In the genomic region with DNA sequence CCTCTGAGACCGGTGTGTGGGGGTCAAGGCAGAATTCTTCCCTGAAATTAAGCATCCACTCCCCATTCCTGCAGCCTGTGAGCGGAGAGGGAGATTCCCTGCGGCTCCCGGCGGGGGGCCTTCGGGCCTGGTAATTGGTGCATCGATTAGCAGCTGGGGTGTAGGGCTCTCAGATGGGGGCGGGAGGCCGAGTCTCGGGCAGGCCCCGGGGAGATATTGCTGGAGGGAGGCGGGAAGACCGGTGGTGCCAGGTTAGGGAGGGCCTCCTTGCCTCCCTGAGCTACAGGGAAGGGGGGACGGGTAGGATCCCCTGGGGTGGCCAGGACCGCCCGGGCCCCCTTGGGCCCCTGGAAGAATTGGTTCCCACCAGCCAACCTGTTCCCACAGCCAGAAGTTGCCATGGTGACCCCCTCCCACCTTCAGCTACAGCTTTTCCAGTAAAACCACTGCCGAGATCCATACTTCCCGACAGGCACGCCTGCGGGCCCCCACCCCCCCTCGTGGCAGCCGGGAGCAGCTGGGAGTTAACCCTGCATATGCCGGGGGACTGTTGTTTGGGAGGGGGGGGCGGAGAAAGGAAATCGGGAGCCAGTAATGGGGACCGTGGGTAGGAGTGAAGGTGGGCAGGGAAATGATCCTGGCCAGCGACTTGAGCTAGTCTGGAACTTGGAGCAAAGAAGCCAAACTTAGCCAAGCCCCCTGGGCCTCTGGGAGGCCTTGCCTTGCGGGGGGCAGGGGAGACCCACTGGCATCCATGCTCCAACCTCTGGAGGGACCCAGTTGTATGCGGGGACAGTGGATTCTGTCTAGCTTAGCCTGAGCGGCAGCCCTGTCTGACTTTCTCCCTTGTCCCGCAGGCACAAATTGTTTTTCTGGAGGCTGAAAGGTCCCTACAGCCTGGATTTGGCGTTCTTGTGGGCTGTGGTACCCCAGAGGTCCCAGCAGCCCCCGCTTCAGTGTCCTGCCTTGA, we compare ENCODE assay signal across 8 mouse cellular contexts. TPM values are rescaled to one million over a fixed set of nuclear protein-coding genes. Genes with fewer than 3 reads are reported as not detected.
DNase-seq lines count a peak whose midpoint lies in the region; ATAC-seq and TF ChIP-seq lines count a peak whose summit lies in the region.

No protein-coding gene starts in this region.

- TF ChIP-seq CTCF in brain, embryonic 14.5 days (IDR thresholded peaks at IDR 0.05; ENCODE audit: borderline replicate concordance, extremely low read depth, insufficient read depth, insufficient read length): no peak

- ATAC-seq in hindbrain, embryonic 15.5 days (ENCODE audit: low FRiP score, low read depth): peak; percentile 24; the same call in 1 of the 2 replicates
- ATAC-seq in midbrain, embryonic 16.5 days: peak; percentile 16; the same call in 1 of the 2 replicates

- 0 out of 2 replicates have a peak overlapping the region, but pooled peaks have one; percentile 30 for H3K27ac ChIP-seq in hindbrain, embryonic 15.5 days (replicated peaks)
- H3K27ac ChIP-seq in midbrain, embryonic 16.5 days (ENCODE audit: low read length): no peak overlapping the region

- peaks cover 30% of the 10 kb centered on the region for H3K27me3 ChIP-seq in hindbrain, embryonic 15.5 days
- no peaks in the 10 kb centered on the region for H3K27me3 ChIP-seq in midbrain, embryonic 16.5 days (ENCODE audit: control insufficient read depth, insufficient read depth, low read depth, low read length)

- TF ChIP-seq POLR2A in brain, embryonic 14.5 days (IDR thresholded peaks at IDR 0.05; ENCODE audit: borderline replicate concordance, extremely low read depth, insufficient read depth, insufficient read length, poor library complexity, severe bottlenecking): no peak

- H3K9me3 ChIP-seq in hindbrain, embryonic 15.5 days: no peaks in the 10 kb centered on the region
- H3K9me3 ChIP-seq in midbrain, embryonic 16.5 days (replicated peaks; ENCODE audit: control insufficient read depth, low read length, poor library complexity, severe bottlenecking): no peaks in the 10 kb centered on the region

- WGBS in hindbrain, embryonic 15.5 days: 3% methylated on average over 32 of the region's 33 CpGs
- WGBS in midbrain, embryonic 16.5 days: 2% methylated on average over 33 of the region's 33 CpGs

- H3K4me3 ChIP-seq in hindbrain, embryonic 15.5 days: peak overlapping the region; percentile 14
- H3K4me3 ChIP-seq in midbrain, embryonic 16.5 days (ENCODE audit: low read depth, low read length): peak overlapping the region; percentile 16; the same call in 1 of the 2 replicates

- H3K4me1 ChIP-seq in hindbrain, embryonic 15.5 days (replicated peaks): peaks cover 33% of the 10 kb centered on the region
- peaks cover 27% of the 10 kb centered on the region for H3K4me1 ChIP-seq in midbrain, embryonic 16.5 days (ENCODE audit: control insufficient read depth, insufficient read depth, low read length)

- peak overlapping the region; percentile 44 for H3K4me2 ChIP-seq in hindbrain, embryonic 15.5 days
- peak overlapping the region; percentile 48 for H3K4me2 ChIP-seq in midbrain, embryonic 16.5 days (ENCODE audit: low read length)

- peak; percentile 62 for DNase-seq in heart, postnatal 4 days
- no peak for DNase-seq in heart, adult 8-10 months (ENCODE audit: low spot score)
- DNase-seq in brain, embryonic 14.5 days (ENCODE audit: low read depth): peak; percentile 70
- DNase-seq in c-Kit-positive CD71-positive TER-119-positive erythroid progenitor cells, embryonic 14.5 days (ENCODE audit: low spot score): no peak
- no peak for DNase-seq in cerebellum, postnatal 25 days
- no peak for DNase-seq in adrenal gland, postnatal 4 days (ENCODE audit: low spot score in 2 of 2)

- H3K36me3 ChIP-seq in hindbrain, embryonic 15.5 days: no peaks in the 10 kb centered on the region
- H3K36me3 ChIP-seq in midbrain, embryonic 16.5 days (ENCODE audit: control insufficient read depth, insufficient read depth, low read length): no peaks in the 10 kb centered on the region

- no peak overlapping the region for H3K9ac ChIP-seq in hindbrain, embryonic 15.5 days
- H3K9ac ChIP-seq in midbrain, embryonic 16.5 days (ENCODE audit: low read depth, low read length): peak overlapping the region; percentile 53

RNA-seq across cellular contexts. Expression of a gene that starts 15.9 kb away (rescaled TPM):
- 1 to 10 TPM; 3.3 to 4.0 TPM for total RNA-seq in heart, postnatal 4 days (2021)
- 10 to 100 TPM in 3 of 4 experiments, 1 to 10 TPM in 1; 9.0 to 11.3 (median 10.3) TPM for total RNA-seq in heart, adult 8-10 months (2022)
- polyA plus RNA-seq in brain, embryonic 14.5 days (2012; rRNA removed): 5.5 and 5.6 TPM in 2 replicates
- 3.7 and 4.2 TPM in 2 replicates for polyA plus RNA-seq in hindbrain, embryonic 15.5 days (2015; fragmentation: Nextera tagmentation; extraction: Ambion mirVana)
- 4.2 and 5.0 TPM in 2 replicates for polyA plus RNA-seq in midbrain, embryonic 16.5 days (2015; fragmentation: Nextera tagmentation; extraction: Ambion mirVana)
- total RNA-seq in adrenal gland, postnatal 4 days (2021): 10 to 100 TPM; 15.1 to 15.6 TPM

RNA-seq across cellular contexts. Expression of a gene that starts 28.6 kb away (rescaled TPM):
- under 1 TPM in 1 of 2 experiments, not detected in 1; 0.18 TPM for total RNA-seq in heart, postnatal 4 days (2021)
- not detected for total RNA-seq in heart, adult 8-10 months (2022)
- 0.10 TPM in 1 of 2 replicates, not detected in the other for polyA plus RNA-seq in brain, embryonic 14.5 days (2012; rRNA removed)
- polyA plus RNA-seq in hindbrain, embryonic 15.5 days (2015; fragmentation: Nextera tagmentation; extraction: Ambion mirVana): not detected in 2 replicates
- not detected in 2 replicates for polyA plus RNA-seq in midbrain, embryonic 16.5 days (2015; fragmentation: Nextera tagmentation; extraction: Ambion mirVana)
- total RNA-seq in adrenal gland, postnatal 4 days (2021): not detected

RNA-seq across cellular contexts. Expression of a gene that starts 40.1 kb away (rescaled TPM):
- total RNA-seq in heart, postnatal 4 days (2021): 10 to 100 TPM; 63.1 to 69.1 TPM
- total RNA-seq in heart, adult 8-10 months (2022): under 1 TPM; 0.25 to 0.87 (median 0.67) TPM
- 31.8 and 61.9 TPM in 2 replicates for polyA plus RNA-seq in brain, embryonic 14.5 days (2012; rRNA removed)
- polyA plus RNA-seq in hindbrain, embryonic 15.5 days (2015; fragmentation: Nextera tagmentation; extraction: Ambion mirVana): 41.6 and 47.4 TPM in 2 replicates
- 21.0 and 27.3 TPM in 2 replicates for polyA plus RNA-seq in midbrain, embryonic 16.5 days (2015; fragmentation: Nextera tagmentation; extraction: Ambion mirVana)
- total RNA-seq in adrenal gland, postnatal 4 days (2021): 10 to 100 TPM; 43.4 to 43.8 TPM

Comparison
In these comparisons a context has a peak if more than half of its experiments do, and no peak if none do; other contexts are left out.
1. DNase-seq: peak in heart, postnatal 4 days (single experiment) and brain, embryonic 14.5 days (single experiment); none in heart, adult 8-10 months (single experiment), c-Kit-positive CD71-positive TER-119-positive erythroid progenitor cells, embryonic 14.5 days (single experiment), cerebellum, postnatal 25 days (0 of 2) and adrenal gland, postnatal 4 days (0 of 2).
2. RNA of a gene that starts 40.1 kb away (total RNA-seq): 63.1 to 69.1 TPM in heart, postnatal 4 days and 43.4 to 43.8 TPM in adrenal gland, postnatal 4 days; 0.25 to 0.87 TPM in heart, adult 8-10 months; every median in the first group is over 10 times any median in the second.